Mouse (Mus musculus) MEL (cell line): Measurements from ENCODE around the gene Eml1. TPM values are rescaled to one million over a fixed set of nuclear protein-coding genes. Genes with fewer than 3 reads are reported as not detected.

Experiments
- DNase-seq: peaks from one replicate; pipeline ENCODE4 v3.0.0; 2011; ENCODE audit warnings: low read depth, low spot score
- H3K27ac ChIP-seq: 2 replicates; pipeline ENCODE4 v1.5.1; 2012; ENCODE audit warnings: low read depth, mild to moderate bottlenecking, control low read depth, low read length, moderate library complexity; ENCODE audit not compliant: control insufficient read depth
- H3K27me3 ChIP-seq, 2 experiments: fragments of 150-350 bp in 1 of 2; sonication (generic) in 1 of 2; 2 replicates each; pipeline ENCODE4 v1.6.1; 2012; ENCODE audit warnings: low read length in 2 of 2, mild to moderate bottlenecking in 2 of 2, improper control_type of control experiment in 1 of 2, moderate library complexity in 1 of 2; ENCODE audit not compliant: insufficient read depth in 2 of 2, control insufficient read depth in 1 of 2
- H3K36me3 ChIP-seq, 2 experiments: 2 replicates each; pipeline ENCODE4 v1.6.1; 2012 to 2014; ENCODE audit warnings: low read length in 2 of 2, improper control_type of control experiment in 1 of 2, inconsistent platforms in 1 of 2, mild to moderate bottlenecking in 1 of 2; ENCODE audit not compliant: insufficient read depth in 2 of 2, control insufficient read depth in 1 of 2
- H3K4me1 ChIP-seq, 2 experiments: fragments of 150-350 bp in 1 of 2; sonication (generic) in 1 of 2; 2 replicates each; pipeline ENCODE4 v1.6.1; 2012; ENCODE audit warnings: low read length in 2 of 2, improper control_type of control experiment in 1 of 2, mild to moderate bottlenecking in 1 of 2; ENCODE audit not compliant: insufficient read depth in 2 of 2, control insufficient read depth in 1 of 2
- H3K4me3 ChIP-seq, 2 experiments: fragments of 150-350 bp in 1 of 2; sonication (generic) in 1 of 2; 2 replicates each; pipeline ENCODE4 v1.5.1; 2012; ENCODE audit warnings: low read depth in 2 of 2, low read length in 2 of 2, mild to moderate bottlenecking in 2 of 2, moderate library complexity in 2 of 2, control low read depth in 1 of 2, improper control_type of control experiment in 1 of 2; ENCODE audit not compliant: control insufficient read depth in 1 of 2, insufficient read depth in 1 of 2
- H3K79me2 ChIP-seq: 2 replicates; pipeline ENCODE4 v1.6.1; 2012; ENCODE audit warnings: mild to moderate bottlenecking, low read length, moderate library complexity; ENCODE audit not compliant: control insufficient read depth, poor library complexity, insufficient read depth
- H3K9ac ChIP-seq: 2 replicates; pipeline ENCODE4 v1.6.1; 2012; ENCODE audit warnings: low read depth, mild to moderate bottlenecking, control low read depth, low read length, moderate library complexity; ENCODE audit not compliant: control insufficient read depth, poor library complexity, severe bottlenecking
- H3K9me3 ChIP-seq: fragments of 150-350 bp; sonication (generic); replicated peaks from 2 replicates; pipeline ENCODE4 v1.6.1; 2012; ENCODE audit warnings: mild to moderate bottlenecking, low read length, improper control_type of control experiment, moderate library complexity; ENCODE audit not compliant: insufficient read depth
- CHD2 ChIP-seq: IDR thresholded peaks from 2 replicates; pipeline ENCODE4 v1.6.1; 2011; ENCODE audit warnings: low read length, improper control_type of control experiment
- CTCF ChIP-seq, 3 experiments: IDR thresholded peaks in 2 of 3; conservative IDR thresholded peaks in 1 of 3; 2 replicates each; pipeline ENCODE4 v1.5.1; 2011 to 2012; ENCODE audit warnings: low read length in 3 of 3, low read depth in 2 of 3, mild to moderate bottlenecking in 2 of 3, improper control_type of control experiment in 1 of 3, inconsistent platforms in 1 of 3, mixed read lengths in 1 of 3, moderate library complexity in 1 of 3; ENCODE audit not compliant: control insufficient read depth in 1 of 3, insufficient read depth in 1 of 3, poor library complexity in 1 of 3, severe bottlenecking in 1 of 3
- E2F4 ChIP-seq: IDR thresholded peaks from 2 replicates; pipeline ENCODE4 v1.6.1; 2011; ENCODE audit warnings: low read depth, low read length, improper control_type of control experiment, borderline replicate concordance
- EP300 ChIP-seq, 2 experiments: IDR thresholded peaks; 2 replicates each; pipeline ENCODE4 v1.6.1; 2011; ENCODE audit warnings: improper control_type of control experiment in 2 of 2, low read length in 2 of 2, low read depth in 1 of 2, mild to moderate bottlenecking in 1 of 2
- GABPA ChIP-seq: IDR thresholded peaks from 2 replicates; pipeline ENCODE4 v1.6.1; 2012; ENCODE audit warnings: low read depth, mild to moderate bottlenecking, inconsistent platforms, low read length, improper control_type of control experiment, moderate library complexity
- GATA1 ChIP-seq: IDR thresholded peaks from 2 replicates; pipeline ENCODE4 v1.6.1; 2011; ENCODE audit warnings: low read depth, low read length, improper control_type of control experiment
- JUND ChIP-seq: IDR thresholded peaks from 2 replicates; pipeline ENCODE4 v1.6.1; 2011; ENCODE audit warnings: low read depth, mild to moderate bottlenecking, improper control_type of control experiment, low read length
- MAFK ChIP-seq: IDR thresholded peaks from 2 replicates; pipeline ENCODE4 v1.6.1; 2011; ENCODE audit warnings: low read depth, mild to moderate bottlenecking, low read length, improper control_type of control experiment, borderline replicate concordance
- MAX ChIP-seq: IDR thresholded peaks from 2 replicates; pipeline ENCODE4 v1.6.1; 2011; ENCODE audit warnings: low read length, improper control_type of control experiment
- MXI1 ChIP-seq: IDR thresholded peaks from 2 replicates; pipeline ENCODE4 v1.6.1; 2011; ENCODE audit warnings: mild to moderate bottlenecking, low read depth, low read length, improper control_type of control experiment
- MYC ChIP-seq: IDR thresholded peaks from 2 replicates; pipeline ENCODE4 v1.6.1; 2011; ENCODE audit warnings: low read depth, mild to moderate bottlenecking, low read length, improper control_type of control experiment, moderate library complexity
- NELFE ChIP-seq: IDR thresholded peaks from 2 replicates; pipeline ENCODE4 v1.6.1; 2011; ENCODE audit warnings: low read depth, low read length, improper control_type of control experiment
- POLR2AphosphoS2 ChIP-seq: IDR thresholded peaks from 2 replicates; pipeline ENCODE4 v1.6.1; 2011; ENCODE audit warnings: low read length, improper control_type of control experiment
- POLR2AphosphoS5 ChIP-seq: IDR thresholded peaks from 2 replicates; pipeline ENCODE4 v1.6.1; 2012; ENCODE audit warnings: low read depth, borderline replicate concordance, mild to moderate bottlenecking, inconsistent platforms, low read length, moderate library complexity, mixed read lengths
- RCOR1 ChIP-seq: IDR thresholded peaks from 2 replicates; pipeline ENCODE4 v1.6.1; 2012; ENCODE audit warnings: low read depth, mild to moderate bottlenecking, inconsistent platforms, low read length, improper control_type of control experiment
- SIN3A ChIP-seq: IDR thresholded peaks from 2 replicates; pipeline ENCODE4 v1.6.1; 2012; ENCODE audit warnings: low read length, improper control_type of control experiment, inconsistent platforms
- SMC3 ChIP-seq: IDR thresholded peaks from 2 replicates; pipeline ENCODE4 v1.6.1; 2011; ENCODE audit warnings: low read depth, low read length, improper control_type of control experiment
- TBP ChIP-seq: IDR thresholded peaks from 2 replicates; pipeline ENCODE4 v1.8.0; 2011; ENCODE audit warnings: low read depth, low read length, improper control_type of control experiment
- TCF12 ChIP-seq: IDR thresholded peaks from 2 replicates; pipeline ENCODE4 v1.6.1; 2014; ENCODE audit warnings: low read depth, mild to moderate bottlenecking, inconsistent platforms, low read length, improper control_type of control experiment, moderate library complexity
- UBTF ChIP-seq: IDR thresholded peaks from 2 replicates; pipeline ENCODE4 v1.6.1; 2012; ENCODE audit warnings: low read depth, mild to moderate bottlenecking, inconsistent platforms, low read length, improper control_type of control experiment, moderate library complexity, borderline replicate concordance; ENCODE audit not compliant: insufficient read depth
- USF1 ChIP-seq: IDR thresholded peaks from 2 replicates; pipeline ENCODE4 v1.6.1; 2014; ENCODE audit warnings: low read depth, mild to moderate bottlenecking, inconsistent platforms, low read length, improper control_type of control experiment, moderate library complexity
- USF2 ChIP-seq, 2 experiments: IDR thresholded peaks; 2 replicates each; pipeline ENCODE4 v1.6.1; 2011 to 2012; ENCODE audit warnings: improper control_type of control experiment in 2 of 2, low read length in 2 of 2, borderline replicate concordance in 1 of 2, inconsistent platforms in 1 of 2, low read depth in 1 of 2, mild to moderate bottlenecking in 1 of 2; ENCODE audit not compliant: insufficient read depth in 1 of 2
- ZC3H11A ChIP-seq: IDR thresholded peaks from 2 replicates; pipeline ENCODE4 v1.6.1; 2012; ENCODE audit warnings: low read depth, mild to moderate bottlenecking, inconsistent platforms, low read length, improper control_type of control experiment
- ZKSCAN1 ChIP-seq: IDR thresholded peaks from 2 replicates; pipeline ENCODE4 v1.6.1; 2012; ENCODE audit warnings: low read depth, mild to moderate bottlenecking, inconsistent platforms, low read length, improper control_type of control experiment, moderate library complexity
- ZMIZ1 ChIP-seq: IDR thresholded peaks from 2 replicates; pipeline ENCODE4 v1.6.1; 2012; ENCODE audit warnings: low read depth, mild to moderate bottlenecking, inconsistent platforms, low read length, improper control_type of control experiment, moderate library complexity
- polyA plus RNA-seq, 2 experiments: library from polyadenylated mRNA; stranded (reverse) in 1 of 2; unstranded in 1 of 2; fragments of >175 nt in 1 of 2; fragments of >200 nt in 1 of 2; gene quantifications; 2 replicates each; pipeline versions ENCODE4 v1.2.1 to v1.2.4; 2012; ENCODE audit warnings: low replicate concordance in 2 of 2, low read depth in 1 of 2; ENCODE audit not compliant: insufficient read length in 2 of 2, insufficient read depth in 1 of 2, missing spikeins in 1 of 2
- total RNA-seq: library from RNA; depleted of rRNA; stranded (reverse); fragments of 300-350 nt; gene quantifications from 2 replicates; pipeline ENCODE4 v1.2.3, GENCODE M21; 2012

Eml1 gene
- total and polyA plus RNA-seq, 3 experiments: not detected

- no peaks in the 10 kb centered on the region for H3K36me3 ChIP-seq
- no peak overlapping the region for H3K9ac ChIP-seq
- no peaks in the 10 kb centered on the region for H3K9me3 ChIP-seq
- H3K4me3 ChIP-seq: no peak overlapping the region
- no peak overlapping the region for H3K27ac ChIP-seq
- no peaks in the 10 kb centered on the region for H3K4me1 ChIP-seq
- no peak for DNase-seq
- no peaks in the 10 kb centered on the region for H3K27me3 ChIP-seq
- no peak for TF ChIP-seq GABPA
- TF ChIP-seq ZMIZ1: no peak
- TF ChIP-seq JUND: no peak
- no peak for TF ChIP-seq E2F4
- TF ChIP-seq UBTF: no peak
- TF ChIP-seq RCOR1: no peak
- no peak for TF ChIP-seq SMC3
- TF ChIP-seq MAX: no peak
- no peak for TF ChIP-seq CHD2
- TF ChIP-seq MXI1: no peak
- TF ChIP-seq MYC: no peak
- no peak for TF ChIP-seq USF1
- TF ChIP-seq SIN3A: no peak
- no peak for TF ChIP-seq GATA1
- no peak for TF ChIP-seq MAFK
- no peak for TF ChIP-seq POLR2AphosphoS5
- no peak for TF ChIP-seq USF2 (IDR thresholded peaks at IDR 0.05; ENCODE audit: borderline replicate concordance in 1 of 2, insufficient read depth in 1 of 2, low read depth in 1 of 2, low read length in 2 of 2)
- no peaks in the 10 kb centered on the region for H3K79me2 ChIP-seq
These were observed 52.3 kb downstream of the Eml1 start for GRCm38 (mm10) chr12:108422858-108423631.

DNA sequence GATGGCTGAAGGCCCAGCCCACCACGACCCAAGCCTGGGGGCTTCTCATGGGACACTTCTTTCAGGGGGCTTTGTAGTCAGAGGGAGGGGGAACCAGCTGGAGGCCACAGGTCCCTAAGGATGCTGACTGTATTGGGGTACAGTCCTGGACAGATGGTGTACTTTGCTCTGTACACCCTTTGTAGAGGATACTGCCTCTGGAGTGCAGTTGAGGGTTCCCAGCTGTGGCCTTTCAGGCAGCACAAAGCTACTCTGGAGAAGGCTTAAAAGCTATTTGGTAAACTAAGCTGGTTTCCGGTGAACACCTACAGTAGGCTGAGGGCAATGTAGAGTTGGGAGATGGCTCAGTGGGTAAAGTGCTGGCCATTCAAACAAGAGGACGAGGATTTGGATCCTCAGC is 60.2 kb downstream of the Eml1 start:
- H3K36me3 ChIP-seq: no peaks in the 10 kb centered on the region
- no peaks in the 10 kb centered on the region for H3K9me3 ChIP-seq
- TF ChIP-seq GABPA (no peak), CTCF (IDR thresholded peaks at IDR 0.05 in 2 of 3, conservative IDR thresholded peaks at IDR 0.05 in 1 of 3; ENCODE audit: control insufficient read depth in 1 of 3, insufficient read depth in 1 of 3, low read depth in 2 of 3, low read length in 3 of 3, poor library complexity in 1 of 3, severe bottlenecking in 1 of 3) (no peak), POLR2AphosphoS2 (no peak), USF2 (IDR thresholded peaks at IDR 0.05; ENCODE audit: borderline replicate concordance in 1 of 2, insufficient read depth in 1 of 2, low read depth in 1 of 2, low read length in 2 of 2) (no peak), MAX (no peak), ZC3H11A (no peak), MAFK (no peak), ZKSCAN1 (no peak), TCF12 (no peak), NELFE (no peak), SMC3 (no peak), MYC (no peak), TBP (no peak), EP300 (IDR thresholded peaks at IDR 0.05; ENCODE audit: low read depth in 1 of 2, low read length in 2 of 2) (no peak)

More for the DNA sequence above, 60.2 kb downstream of the Eml1 start:
- no peak for DNase-seq
- H3K27me3 ChIP-seq: no peaks in the 10 kb centered on the region
- no peaks in the 10 kb centered on the region for H3K4me1 ChIP-seq
- H3K9ac ChIP-seq: no peak overlapping the region
- H3K79me2 ChIP-seq: no peaks in the 10 kb centered on the region
- H3K27ac ChIP-seq: no peak overlapping the region
- H3K4me3 ChIP-seq: no peak overlapping the region
